In the genomic region with DNA sequence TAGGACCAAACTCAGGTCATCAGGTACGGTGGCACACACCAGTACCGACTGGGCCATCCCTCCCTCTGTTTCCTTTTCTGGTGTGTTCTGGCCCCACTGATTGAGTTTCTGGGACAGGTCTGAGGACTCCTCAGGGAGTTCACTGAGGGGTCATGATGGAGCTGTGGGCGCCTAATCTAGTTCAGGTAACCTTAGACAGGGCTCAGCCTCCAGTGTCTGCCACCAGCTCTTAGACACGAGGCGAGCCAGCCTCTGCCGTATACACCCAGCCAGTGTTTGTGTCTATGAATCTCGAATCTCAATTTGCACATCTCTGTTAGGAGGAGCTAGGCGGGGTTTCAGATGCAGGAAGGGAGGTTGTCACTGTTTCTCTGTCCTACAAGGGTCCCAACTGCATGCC, we compare ENCODE assay signal across 19 mouse cellular contexts. TPM values are rescaled to one million over a fixed set of nuclear protein-coding genes. Genes with fewer than 3 reads are reported as not detected.
"Had no signal": no experiment of that assay in that cellular context is flagged by ENCODE, and none has a peak within 500 bp of the region (broad histone marks: within the 10 kb centered on the region; RNA-seq: fewer than 3 reads in every experiment).

No protein-coding gene starts in this region.

- H3K4me2 ChIP-seq: lung, embryonic 15.5 days; midbrain, embryonic 12.5 days; neural tube, embryonic 13.5 days; neural tube, embryonic 15.5 days had no signal

- H3K9me3 ChIP-seq: lung, embryonic 15.5 days; midbrain, embryonic 10.5 days; midbrain, embryonic 12.5 days; neural tube, embryonic 13.5 days; neural tube, embryonic 15.5 days had no signal

- H3K36me3 ChIP-seq: lung, embryonic 15.5 days; midbrain, embryonic 10.5 days; midbrain, embryonic 12.5 days; neural tube, embryonic 13.5 days; neural tube, embryonic 15.5 days had no signal

- ATAC-seq: lung, postnatal 0 days; midbrain, embryonic 16.5 days had no signal

- H3K4me3 ChIP-seq: lung, embryonic 15.5 days; midbrain, embryonic 10.5 days; midbrain, embryonic 12.5 days; myocyte; neural tube, embryonic 13.5 days; neural tube, embryonic 15.5 days had no signal

- DNase-seq: lung, adult 2 months; lung, postnatal 4 days; midbrain, embryonic 14.5 days; retina, postnatal 1 day; right cerebral cortex, adult 18-20 months; right cerebral cortex, postnatal 25 days; right cerebral cortex, postnatal 4 days; spleen, adult 18-20 months; thymus, adult 18-20 months; thymus, postnatal 14 days; thymus, postnatal 36 days had no signal

- H3K27ac ChIP-seq: lung, embryonic 15.5 days; midbrain, embryonic 10.5 days; midbrain, embryonic 12.5 days; neural tube, embryonic 13.5 days; neural tube, embryonic 15.5 days had no signal

- H3K27me3 ChIP-seq: lung, embryonic 15.5 days; midbrain, embryonic 12.5 days; neural tube, embryonic 13.5 days; neural tube, embryonic 15.5 days had no signal

- H3K9ac ChIP-seq: lung, embryonic 15.5 days; midbrain, embryonic 12.5 days; neural tube, embryonic 13.5 days; neural tube, embryonic 15.5 days had no signal

RNA-seq across cellular contexts. Expression of a gene that starts 54.0 kb away (rescaled TPM):
- polyA plus RNA-seq: myocyte had no signal
